Mouse (Mus musculus): ENCODE results near the gene Itgb2.

Itgb2 gene

DNA sequence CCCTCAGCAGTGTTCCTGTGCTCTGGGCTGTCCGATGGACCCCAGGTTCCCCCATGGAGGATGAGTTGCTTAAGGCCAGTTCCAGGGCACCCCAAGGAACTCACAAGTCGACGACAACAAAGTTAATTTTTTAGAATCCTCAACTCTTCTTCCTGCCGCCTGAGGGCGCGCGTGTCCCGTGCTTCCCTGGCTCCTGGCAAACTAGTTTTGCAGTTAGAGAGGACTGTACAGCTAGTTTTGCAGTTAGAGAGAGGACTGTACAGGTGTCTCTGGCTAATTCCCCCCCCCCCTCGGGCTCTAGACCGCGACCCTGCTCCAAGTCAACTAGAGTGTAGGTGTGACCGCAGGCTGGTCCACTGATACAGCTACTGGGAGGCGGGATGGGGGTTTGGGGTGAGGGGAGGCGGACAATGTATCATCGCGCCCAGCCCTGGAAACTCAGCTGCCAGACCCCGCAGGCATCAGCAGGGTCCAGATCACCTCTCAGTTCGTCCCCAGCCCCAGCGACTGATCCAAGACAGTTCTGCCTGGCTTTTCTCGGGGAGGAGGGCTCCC, 12.9 kb upstream of the Itgb2 start:
- DNase-seq: peak; percentile 83 to 85

DNA sequence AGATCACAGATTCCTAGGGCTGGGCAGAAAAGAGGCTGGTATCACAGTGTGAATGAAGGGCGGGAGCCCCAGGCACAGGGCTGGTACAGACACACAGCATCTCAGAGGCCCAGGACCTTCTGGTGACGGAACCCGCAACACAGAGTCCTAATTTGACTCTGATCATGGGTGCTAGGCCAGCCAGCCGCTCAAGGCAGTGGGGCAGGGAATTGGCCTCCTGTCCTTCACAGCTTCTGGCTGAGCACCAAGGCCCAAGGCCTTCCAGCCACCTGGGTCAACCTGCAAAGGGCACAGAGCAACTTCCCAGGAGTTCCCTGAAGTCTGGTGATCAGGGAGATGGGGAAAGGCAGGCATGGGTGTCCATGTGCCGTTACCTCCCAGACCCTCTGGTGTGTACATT, 12.3 kb upstream of the Itgb2 start:
- no peak for DNase-seq

DNA sequence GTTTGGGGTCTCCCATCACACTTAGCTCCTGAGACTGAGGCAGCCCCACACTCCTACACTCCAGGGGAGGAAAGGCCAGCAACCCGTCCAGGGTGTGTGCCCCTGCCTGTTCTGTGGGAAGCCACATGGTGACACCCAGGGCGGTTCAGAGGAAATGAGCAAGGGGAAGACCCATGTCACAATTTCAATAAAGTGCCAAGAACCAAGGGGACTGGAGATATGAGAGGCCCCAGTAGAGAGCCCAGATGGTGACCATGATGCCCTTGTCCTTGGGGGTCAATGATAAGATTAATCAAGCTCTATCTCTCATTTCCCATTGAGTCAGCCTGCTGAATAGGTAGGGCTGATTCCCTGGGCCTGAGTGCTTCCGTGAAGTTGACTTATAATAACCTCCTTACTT, 10.9 kb upstream of the Itgb2 start:
- no peak for DNase-seq

DNA sequence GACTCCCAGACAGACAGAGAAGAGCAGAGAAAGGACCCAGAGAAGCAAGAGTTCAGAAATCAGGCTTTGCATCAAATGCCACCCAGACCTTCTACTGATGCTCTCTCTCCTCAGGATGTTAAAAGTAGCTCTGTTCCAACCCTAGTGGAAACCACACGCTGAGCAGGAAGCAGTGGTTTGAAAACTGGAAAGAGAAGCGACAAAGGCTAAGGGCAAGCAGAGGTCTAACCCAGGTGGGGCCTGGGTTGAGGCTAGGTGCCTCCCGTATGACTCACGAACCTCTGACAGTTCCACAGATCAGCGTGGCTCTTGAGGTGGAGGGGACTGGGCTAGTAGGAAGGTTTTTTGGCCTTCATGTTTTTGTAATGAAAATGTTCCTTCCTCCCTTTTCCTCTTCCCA, 9.6 kb upstream of the Itgb2 start:
- DNase-seq: no peak

DNA sequence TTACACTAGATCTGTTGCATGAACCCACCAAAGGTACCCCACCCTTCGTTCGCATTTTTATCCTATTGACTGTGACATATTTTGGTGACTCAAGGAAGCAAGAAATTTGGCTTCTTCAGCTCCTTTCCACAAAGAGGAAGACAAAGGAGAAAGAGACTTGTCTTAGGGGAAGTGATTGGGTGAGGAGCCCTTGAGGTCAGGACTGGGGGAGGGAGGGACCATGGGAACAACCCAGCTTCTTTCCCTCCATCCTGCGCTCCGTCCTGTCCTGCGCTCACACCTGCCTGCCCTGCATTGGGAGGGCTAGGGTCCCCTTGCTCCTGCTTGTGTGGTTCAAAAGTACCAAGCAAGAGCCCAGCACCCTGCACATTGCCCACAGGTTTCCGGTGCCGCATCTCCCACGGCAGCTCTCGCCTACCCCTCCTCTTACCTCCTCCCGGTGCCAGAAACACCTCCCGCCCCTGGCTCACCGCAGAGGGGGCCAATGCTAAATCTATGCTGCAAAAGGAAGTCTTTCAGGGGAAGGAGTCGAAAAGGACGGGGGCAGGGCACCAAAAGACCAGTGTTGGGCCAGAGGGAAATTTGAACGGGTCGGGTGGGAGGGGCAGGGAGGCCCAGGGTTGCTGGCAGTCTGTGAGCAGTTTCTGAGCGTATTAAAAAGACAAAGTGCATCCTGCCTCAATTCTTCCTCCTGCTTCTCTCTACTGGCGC, 7.9 kb upstream of the Itgb2 start:
- DNase-seq: peak in 1 of 2 experiments; percentile 27

DNA sequence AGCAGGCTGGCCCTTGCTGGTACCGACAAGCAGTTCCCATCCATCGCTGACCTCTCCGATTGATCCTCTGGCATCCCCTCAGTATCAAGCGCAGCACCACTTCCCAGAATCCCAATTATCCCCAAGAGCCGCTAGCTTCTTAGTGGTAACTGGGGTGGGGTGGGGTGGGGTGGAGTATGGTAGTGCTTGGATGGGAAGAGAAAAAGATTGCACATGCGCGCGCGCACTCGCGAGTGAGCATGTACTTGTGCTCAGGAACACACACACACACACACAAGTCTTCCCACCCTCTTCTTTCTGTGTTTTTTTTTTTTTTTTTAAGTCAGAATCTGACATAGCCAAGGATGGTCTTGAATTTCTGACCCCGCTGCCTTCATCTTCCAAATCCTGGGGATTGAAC, 7.3 kb upstream of the Itgb2 start:
- DNase-seq: no peak

DNA sequence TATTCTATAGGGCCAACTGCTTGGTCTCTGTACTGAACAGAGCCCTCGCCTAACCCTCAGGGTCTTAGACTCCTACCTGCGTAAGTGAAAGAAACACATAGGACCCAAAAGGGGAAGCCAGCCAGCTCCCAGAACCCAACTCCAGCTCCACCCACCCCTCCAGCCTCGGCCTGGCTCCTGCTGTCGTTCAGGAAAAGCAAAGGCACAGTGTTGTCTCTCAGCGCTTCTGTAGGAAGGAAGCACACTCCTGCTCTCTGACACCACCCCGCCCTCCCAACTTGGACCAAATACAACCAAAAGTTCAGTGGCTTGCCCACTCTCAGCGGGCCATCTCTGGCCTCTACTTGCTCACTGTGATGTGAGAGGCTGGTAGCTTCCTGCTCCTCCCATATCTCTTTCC, 6.7 kb upstream of the Itgb2 start:
- peak in 1 of 2 experiments; percentile 9 for DNase-seq

DNA sequence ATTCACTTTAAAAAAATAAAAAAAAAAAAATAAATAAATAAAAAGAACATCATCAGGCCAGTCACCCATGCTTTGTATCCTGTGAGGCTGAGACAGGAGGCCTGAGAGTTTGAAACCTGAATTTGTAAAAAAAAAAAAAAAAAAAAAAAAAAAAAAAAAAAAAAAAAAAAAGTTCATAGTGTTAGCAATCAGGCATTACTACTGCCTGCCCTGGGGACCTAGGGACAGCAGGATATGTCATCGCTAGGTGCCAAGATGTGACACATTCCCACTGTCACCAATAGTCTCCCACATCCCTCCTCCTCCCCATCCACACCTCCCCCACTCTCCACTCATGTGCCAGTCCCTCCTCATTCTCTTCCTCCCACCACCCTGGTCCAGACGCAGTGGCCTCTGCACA, 3.6 kb upstream of the Itgb2 start:
- DNase-seq: no peak

DNA sequence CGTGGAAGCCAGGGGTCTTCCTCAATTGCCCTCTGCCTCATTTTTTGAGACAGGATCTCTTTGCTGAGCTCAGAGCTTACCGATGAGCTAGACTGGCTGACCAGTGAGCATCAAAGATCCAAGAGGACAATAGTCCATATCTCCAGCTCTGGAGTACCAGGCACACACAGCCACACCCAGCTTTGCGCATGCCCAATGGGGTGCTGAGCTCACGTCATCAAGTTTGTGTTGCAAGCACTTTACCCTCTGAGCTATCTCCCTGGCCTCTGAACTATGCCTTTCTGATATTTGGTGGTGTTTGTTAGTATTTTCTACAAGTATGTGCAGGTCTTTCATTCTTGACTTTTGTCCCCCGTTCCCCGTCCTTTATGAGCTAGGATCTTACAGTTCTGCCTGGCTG, 1.4 kb upstream of the Itgb2 start:
- no peak for DNase-seq

DNA sequence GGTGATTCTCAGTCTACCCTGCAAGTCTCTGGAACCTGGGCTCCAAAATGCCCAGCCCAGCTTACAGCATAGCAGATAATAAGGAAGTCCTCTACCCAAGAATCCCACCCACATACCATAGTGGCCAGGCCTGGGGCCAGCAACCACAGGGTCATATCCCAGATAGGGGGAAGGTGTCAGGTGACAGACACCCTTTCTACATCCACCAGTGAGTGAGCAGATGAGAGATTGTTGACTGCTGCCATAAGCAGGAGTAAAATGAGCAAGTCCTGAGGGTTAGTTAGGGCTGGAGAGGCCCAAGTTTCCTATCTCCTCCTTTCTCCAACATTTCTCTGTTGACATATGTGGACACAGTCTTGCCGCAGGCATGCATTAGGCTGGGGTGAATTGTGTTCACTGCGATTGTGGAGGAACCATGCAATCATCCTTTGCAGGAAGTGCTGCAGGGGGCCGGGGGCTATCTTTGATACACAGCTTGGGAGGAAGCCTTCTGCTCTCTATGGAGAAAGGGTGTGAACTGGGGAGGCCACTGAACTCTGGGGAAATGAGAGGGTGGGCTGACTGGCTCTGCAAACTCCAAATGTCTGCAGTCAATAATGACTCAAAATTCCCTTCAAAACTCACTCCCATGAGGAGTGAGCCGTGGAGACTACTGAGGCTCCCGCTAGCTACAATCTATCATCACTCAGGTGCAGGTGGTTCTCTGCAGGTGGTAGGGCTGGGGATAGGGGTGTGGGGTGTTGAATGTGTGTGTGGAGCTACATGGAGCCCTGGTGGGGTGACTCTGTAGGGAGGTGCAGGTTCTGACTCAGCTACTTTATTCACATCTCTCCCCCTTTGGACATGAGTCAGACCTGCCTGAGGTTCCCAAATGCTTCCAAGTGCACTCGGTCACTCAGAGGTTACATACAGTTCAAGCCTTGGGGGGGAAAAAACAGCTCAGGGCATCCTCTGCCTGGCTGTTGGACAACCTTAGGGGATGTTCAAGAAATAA, 1.3 kb downstream of the Itgb2 start:
- DNase-seq: no peak

DNA sequence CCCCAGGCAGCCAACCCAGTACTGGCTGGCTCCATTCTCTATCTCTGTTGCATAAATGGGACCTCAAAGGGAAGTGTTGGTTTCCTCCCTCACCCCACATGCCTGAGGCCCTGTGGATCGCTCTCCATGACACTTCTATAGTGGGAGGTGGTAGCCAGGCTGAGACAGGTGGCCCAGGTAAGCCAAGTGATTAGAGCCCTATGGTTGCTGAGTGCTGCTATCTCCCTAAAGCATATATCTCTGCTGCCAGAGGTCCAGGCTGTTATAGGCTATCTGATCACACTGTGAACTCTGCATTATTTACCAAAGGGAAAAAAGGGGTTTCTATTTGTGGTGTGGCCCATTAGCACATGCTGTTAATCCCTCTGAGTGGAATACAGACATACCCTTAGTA, 2.0 kb downstream of the Itgb2 start:
- DNase-seq: no peak

DNA sequence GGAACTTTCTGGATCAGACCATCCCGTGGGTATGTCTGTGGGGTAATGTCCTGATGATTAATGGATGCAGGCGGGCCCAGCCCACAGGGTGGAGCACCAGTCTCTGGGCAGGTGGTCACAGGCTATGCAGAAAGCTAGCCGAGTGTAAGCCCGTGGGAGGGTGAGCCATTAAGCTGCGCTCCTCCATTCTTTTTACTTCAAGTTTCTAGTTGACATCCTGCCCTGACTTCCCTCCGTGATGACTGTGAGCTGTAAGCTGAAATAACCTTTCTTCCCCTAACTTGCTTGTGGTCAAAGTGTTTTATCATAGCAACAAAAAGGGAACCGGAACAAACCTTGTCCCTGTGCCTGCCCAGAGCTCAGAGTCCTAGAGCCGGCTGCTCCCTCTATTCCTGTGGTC, 6.7 kb downstream of the Itgb2 start:
- DNase-seq: no peak

DNA sequence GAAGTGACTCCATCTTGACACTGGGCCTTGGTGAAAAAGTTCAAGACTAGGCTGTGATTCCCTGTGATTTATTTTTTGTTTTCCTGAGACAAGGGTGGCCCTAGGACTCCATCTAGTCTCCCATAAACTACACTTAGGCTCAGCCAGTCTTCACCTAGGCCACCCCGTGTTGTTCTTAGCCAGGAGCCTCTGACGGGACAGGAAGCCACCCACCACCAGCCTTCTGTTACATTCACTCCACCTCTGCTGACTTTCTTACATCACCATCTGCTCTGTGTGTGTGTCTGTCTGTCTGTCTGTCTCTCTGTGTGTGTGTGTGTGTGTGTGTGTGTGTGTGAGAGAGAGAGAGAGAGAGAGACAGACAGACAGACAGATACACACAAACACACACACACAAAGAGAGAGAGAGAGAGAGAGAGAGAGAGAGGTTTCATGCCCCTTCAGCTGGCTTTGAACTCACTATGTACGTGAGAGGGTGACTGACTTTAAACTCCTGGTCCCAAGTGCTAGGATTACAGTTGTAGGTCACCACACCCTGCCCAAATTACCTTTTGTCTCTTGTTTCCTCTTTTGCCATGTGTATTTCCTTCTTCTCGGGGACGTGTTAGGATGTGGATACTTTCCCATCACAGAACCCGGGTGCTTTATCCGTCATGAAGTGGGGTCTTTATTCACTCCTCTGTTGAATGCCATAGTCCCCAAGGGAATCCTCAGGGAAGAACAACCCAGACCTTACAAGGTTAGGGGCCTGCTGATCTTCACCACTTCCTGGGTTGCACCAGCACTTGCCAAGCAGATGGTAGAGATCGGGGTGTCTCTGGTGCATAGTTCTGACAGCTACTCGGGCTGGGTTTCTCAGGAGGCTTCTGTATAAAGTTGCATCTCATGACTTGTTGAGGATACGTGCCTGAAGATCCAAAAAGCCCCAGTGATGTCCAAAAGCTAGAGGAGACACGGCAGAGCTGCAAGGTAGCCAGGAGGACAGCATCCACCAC, 7.5 kb downstream of the Itgb2 start:
- no peak for DNase-seq

DNA sequence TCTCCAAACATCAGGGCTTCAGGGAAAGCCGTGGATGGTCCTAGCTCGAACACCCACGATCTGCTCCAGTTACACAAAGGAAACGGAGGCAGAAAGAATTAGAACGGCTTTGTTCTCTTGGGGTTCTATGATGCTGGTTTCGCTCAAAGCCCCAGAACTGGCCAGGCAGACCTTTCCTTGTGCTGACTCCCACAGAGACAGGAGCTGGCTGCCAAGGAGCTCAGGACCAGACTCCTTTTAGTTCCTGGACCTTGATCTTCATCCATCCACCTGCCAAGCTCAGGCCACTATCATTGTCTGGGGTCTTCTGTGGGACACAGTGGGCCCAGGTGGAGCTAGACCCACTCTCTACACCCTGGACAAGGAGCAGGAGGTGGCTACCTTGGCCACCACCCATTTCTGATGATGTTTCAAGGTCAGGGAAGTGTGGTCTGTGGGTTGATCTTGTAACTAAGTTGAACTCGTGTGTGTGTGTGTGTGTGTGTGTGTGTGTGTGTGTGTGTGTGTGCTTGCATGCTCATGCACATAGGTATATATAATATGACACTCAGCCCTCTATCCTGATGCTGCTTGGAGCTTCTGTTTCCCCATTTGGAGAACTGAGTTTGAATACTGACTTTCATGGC, 9.4 kb downstream of the Itgb2 start:
- DNase-seq: peak; percentile 50 to 65

DNA sequence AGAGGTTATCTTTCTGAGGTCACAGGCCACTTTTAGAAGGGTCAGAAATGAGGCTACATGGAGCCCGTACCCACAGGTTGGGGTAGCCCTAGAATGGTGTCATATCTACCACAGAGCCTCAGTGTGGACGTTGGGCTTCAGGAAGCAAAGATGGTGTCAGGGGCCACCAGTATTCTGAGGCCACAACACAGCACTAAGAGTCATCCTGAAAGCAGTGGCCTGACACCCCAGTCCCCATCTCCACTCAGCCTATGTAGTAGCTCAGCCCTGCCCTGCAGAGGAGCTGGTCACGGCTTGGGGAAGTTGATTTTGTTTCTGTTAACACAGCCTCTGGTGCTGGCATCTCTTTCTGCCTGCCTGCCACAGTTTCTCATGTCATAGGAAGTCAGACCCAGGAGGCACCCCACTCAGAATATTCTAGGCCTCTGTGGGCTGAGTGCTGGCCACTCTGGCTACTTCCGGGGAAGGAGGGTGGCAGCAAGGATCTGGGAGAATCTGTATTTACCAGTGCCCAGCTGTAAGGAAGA, 10.6 kb downstream of the Itgb2 start:
- DNase-seq: no peak

DNA sequence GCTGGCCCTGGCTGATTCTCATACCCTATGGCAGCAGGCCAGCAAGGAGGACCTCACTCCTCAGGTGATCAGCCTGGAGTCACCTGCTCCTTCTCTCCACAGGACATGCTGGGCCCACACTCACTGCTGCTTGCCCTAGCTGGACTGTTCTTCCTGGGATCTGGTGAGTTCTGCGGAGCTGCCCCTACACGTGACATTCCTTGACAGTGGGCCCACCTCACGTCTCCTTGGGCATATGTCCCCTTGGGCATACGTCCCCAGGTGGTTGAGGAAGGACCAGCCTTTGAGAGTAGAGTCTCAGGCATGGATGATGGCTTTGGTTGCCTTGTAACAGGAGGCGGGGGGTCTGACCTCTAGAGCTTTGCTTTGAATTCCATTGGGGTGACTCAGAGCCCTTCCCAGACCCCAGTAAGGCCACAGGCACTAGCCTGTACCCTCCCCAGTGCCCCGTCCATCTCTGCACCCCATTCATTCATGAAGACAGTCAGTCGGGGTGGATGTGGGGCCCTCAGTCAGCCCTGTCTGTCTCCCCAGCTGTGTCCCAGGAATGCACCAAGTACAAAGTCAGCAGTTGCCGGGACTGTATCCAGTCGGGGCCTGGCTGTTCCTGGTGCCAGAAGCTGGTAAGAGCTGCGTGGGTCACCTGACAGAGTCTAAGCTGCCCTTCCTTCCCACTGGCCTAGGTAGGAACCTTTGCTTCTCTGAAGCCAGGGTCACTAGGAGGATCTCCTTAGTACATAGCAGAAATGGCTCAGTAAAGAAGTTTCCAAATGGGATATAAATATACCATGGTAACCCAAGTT, 12.0 kb downstream of the Itgb2 start:
- no peak for DNase-seq

DNA sequence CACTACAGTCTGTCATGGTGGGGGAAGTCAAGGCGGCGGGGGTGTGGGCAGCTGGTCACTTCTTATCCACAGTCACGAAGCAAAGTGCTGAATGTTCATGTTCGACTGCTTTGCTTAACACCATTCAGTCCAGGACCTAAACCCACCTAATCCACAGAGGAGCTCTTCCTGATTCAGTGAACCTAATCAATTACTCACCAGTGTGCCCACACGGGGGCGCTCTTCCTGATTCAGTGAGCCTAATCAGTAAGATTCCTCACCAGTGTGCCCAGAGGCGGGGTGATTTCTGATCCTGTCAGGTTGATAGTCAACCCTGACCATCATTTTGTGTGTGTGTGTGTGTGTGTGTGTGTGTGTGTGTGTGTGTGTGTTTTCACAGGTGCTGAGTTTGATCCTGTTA, 13.2 kb downstream of the Itgb2 start:
- DNase-seq: peak; percentile 61 to 63

DNA sequence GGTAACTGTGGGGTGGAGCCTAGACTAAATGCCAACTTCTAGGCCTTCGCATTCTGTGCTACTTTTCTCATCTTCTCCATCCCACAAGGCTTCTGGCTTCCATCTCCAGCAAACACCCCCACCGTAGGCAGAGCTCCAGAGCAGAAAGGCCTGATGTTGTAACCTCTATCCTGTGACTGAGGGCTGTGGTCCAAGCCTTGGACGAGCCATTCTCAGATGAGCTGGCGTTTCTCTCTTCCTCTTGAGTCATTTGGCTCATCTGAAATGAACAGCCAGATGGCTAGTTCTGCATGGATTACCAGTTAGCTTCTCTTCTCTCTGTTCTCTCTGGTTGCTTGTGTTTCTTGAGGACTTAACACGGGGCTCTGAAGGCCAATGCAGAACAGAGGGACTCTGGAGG, 14.9 kb downstream of the Itgb2 start:
- peak; percentile 93 to 95 for DNase-seq

DNA sequence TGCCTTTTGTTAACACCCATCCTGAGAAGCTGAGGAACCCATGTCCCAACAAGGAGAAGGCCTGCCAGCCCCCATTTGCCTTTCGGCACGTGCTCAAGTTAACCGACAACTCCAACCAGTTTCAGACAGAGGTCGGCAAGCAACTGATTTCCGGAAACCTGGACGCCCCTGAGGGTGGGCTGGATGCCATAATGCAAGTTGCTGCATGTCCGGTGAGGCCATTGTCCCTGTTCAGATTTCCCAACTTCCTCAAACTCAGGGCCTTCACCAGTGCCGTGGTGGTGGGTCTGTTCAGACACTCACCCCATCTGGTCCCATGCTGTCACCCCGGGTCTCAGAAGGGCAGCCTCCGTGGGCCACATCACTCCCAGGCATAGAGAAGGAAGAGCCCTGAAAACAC, 18.5 kb downstream of the Itgb2 start:
- peak in 1 of 2 experiments; percentile 25 for DNase-seq

DNA sequence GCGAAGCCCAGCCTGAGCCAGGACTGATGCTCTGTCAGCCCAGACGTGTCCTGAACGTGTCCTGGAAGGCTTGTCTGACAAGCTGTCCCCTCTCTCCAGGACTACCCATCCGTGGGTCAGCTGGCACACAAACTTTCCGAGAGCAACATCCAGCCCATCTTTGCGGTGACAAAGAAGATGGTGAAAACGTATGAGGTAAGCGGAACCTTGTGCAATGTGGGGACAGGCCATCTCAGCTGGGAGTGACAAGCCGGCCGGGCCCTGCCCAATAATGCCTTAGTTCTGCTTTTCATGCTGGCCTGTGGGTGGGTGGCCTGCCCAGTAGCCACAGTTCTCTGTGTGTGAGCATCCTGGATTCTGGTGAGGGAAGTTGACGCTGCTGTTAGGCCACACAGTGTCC, 20.8 kb downstream of the Itgb2 start:
- DNase-seq: peak; percentile 64 to 75

DNA sequence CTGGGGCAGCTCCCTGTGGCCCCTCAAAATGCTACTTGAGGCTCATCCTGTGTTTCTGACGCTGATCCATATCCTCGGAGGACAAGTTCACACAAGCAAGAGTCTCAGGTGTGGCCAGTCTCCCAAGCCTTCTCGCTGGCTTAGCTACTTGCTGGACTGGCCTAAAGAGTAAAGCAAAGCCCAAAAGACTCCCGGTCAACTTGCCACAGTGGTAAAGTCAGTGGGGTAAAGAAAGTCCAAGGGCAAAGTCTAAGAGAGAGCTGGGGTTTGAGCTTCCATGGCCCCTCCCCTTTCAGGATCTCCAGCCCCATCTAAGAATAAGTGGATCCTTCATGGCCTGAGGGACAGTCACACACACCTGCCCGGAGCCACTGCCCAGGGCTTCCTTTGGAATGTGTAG, 22.1 kb downstream of the Itgb2 start:
- no peak for DNase-seq

Measured in cerebellum, postnatal 10 days (tissue).